Mouse (Mus musculus) liver, embryonic 13.5 days (tissue): ENCODE measurements at regions not wholly inside any gene's neighbourhood (a gene's known extent, or its start where the extent isn't known, plus 50 kb on each side); places are given as distances from the start of the nearest gene placed in this dataset.
"Not testable (repeated sequence)": the region's sequence is repeated elsewhere in the genome, so short reads cannot be mapped to it uniquely, and the experiment has no call there.

Experiments
- ATAC-seq: fragments of 200-750 bp; cut with Nextera tagmentation; 2 replicates; pipeline ENCODE4 v1.8.0; 2017; ENCODE audit warnings: low read depth, mild to moderate bottlenecking, moderate number of reproducible peaks, moderate library complexity
- DNase-seq: peaks from one replicate; pipeline ENCODE4 v3.0.0; 2022
- H3K27ac ChIP-seq: fragments of 300-500 bp; sonication (generic); 2 replicates; pipeline ENCODE4 v1.5.1; 2015; ENCODE audit warnings: moderate library complexity, mild to moderate bottlenecking, inconsistent platforms
- H3K27me3 ChIP-seq: fragments of 300-500 bp; sonication (generic); 2 replicates; pipeline ENCODE4 v1.6.1; 2015; ENCODE audit warnings: mild to moderate bottlenecking, inconsistent platforms
- H3K36me3 ChIP-seq: fragments of 300-500 bp; sonication (generic); 2 replicates; pipeline ENCODE4 v1.6.1; 2015; ENCODE audit warnings: mild to moderate bottlenecking, inconsistent platforms
- H3K4me1 ChIP-seq: fragments of 300-500 bp; sonication (generic); replicated peaks from 2 replicates; pipeline ENCODE4 v1.6.1; 2015; ENCODE audit warnings: inconsistent platforms
- H3K4me2 ChIP-seq: fragments of 300-500 bp; sonication (generic); 2 replicates; pipeline ENCODE4 v1.6.1; 2015; ENCODE audit warnings: inconsistent platforms, mild to moderate bottlenecking, moderate library complexity
- H3K4me3 ChIP-seq: fragments of 300-500 bp; sonication (generic); replicated peaks from 2 replicates; pipeline ENCODE4 v1.5.1; 2015; ENCODE audit warnings: mild to moderate bottlenecking, inconsistent platforms
- H3K9ac ChIP-seq: fragments of 300-500 bp; sonication (generic); 2 replicates; pipeline ENCODE4 v1.6.1; 2015; ENCODE audit warnings: mild to moderate bottlenecking, inconsistent platforms
- H3K9me3 ChIP-seq: fragments of 300-500 bp; sonication (generic); replicated peaks from 2 replicates; pipeline ENCODE4 v1.6.1; 2016; ENCODE audit warnings: inconsistent platforms
- WGBS: fragments of 180-500 bp; shearing (Covaris S2); methylation state at CpG from one replicate; pipeline ENCODE4 v1.1.7; 2015; ENCODE audit not compliant: insufficient replicate concordance; 5-methylcytosine and 5-hydroxymethylcytosine counted together

DNA sequence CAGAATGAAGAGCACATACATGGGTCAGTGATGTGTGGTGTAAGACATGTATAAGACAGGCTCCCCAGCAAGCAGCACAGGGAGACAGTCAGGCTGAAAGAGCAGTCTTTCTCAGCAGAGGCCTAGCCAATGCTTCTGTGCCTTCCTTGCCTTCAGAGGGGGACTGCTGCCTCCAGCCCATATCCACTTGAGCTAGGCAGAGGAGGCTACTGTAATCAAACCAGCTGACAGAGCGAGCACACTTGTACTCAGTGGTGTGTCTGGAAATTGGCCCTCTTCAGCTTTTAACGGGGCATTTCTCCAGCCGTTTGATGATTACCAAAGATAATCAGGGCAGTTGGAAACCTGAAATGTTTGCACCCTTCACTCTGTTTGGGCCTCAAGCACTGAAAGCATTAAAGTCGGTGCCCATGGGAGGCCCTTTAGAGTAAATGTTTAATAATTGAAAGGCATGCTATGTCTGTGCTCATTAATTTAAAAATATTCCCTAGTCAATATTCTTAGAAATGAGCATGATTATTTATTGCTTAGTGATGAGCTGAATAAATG is 326.0 kb upstream of the Gm6657 start:
- H3K9ac ChIP-seq: no peak overlapping the region
- H3K4me3 ChIP-seq: no peak overlapping the region
- no peak overlapping the region for H3K4me2 ChIP-seq
- no peaks in the 10 kb centered on the region for H3K9me3 ChIP-seq
- WGBS: 58% methylated on average over 4 of the region's 4 CpGs
- no peaks in the 10 kb centered on the region for H3K27me3 ChIP-seq
- ATAC-seq: no peak
- no peak for DNase-seq
- H3K4me1 ChIP-seq: no peaks in the 10 kb centered on the region
- H3K27ac ChIP-seq: no peak overlapping the region
- no peaks in the 10 kb centered on the region for H3K36me3 ChIP-seq

- ATAC-seq: no peak
- H3K4me3 ChIP-seq: no peak overlapping the region
- H3K9ac ChIP-seq: no peak overlapping the region
- H3K4me2 ChIP-seq: no peak overlapping the region
- no peaks in the 10 kb centered on the region for H3K9me3 ChIP-seq
- no peaks in the 10 kb centered on the region for H3K27me3 ChIP-seq
- no peaks in the 10 kb centered on the region for H3K36me3 ChIP-seq
- WGBS: 63% methylated on average over 3 of the region's 3 CpGs
- no peak for DNase-seq
- no peaks in the 10 kb centered on the region for H3K4me1 ChIP-seq
- H3K27ac ChIP-seq: no peak overlapping the region
These were observed 324.7 kb upstream of the Gm6657 start for GRCm38 (mm10) chr12:77869296-77869695.

DNA sequence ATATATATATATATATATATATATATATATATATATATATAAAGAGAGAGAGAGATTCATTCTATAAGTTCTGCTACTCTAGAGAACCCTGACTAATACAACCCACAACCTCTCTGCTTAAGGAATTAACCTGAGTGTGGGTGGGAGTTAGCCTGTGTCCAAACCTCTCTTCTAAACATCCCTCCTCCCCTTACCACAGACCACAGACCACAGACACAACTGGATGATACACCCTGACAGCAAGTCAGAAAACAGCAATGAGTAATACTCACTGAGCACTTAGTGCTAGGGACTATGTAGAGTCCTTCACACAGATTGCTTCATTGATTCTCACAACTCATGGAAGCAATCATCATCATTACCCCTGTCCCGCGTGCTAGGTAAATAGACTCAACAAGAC is 306.7 kb upstream of the Gm6657 start:
- no peak overlapping the region for H3K4me3 ChIP-seq
- H3K4me1 ChIP-seq: no peaks in the 10 kb centered on the region
- no peaks in the 10 kb centered on the region for H3K36me3 ChIP-seq
- DNase-seq (no peak), ATAC-seq (no peak)
- H3K9me3 ChIP-seq: no peaks in the 10 kb centered on the region
- no peaks in the 10 kb centered on the region for H3K27me3 ChIP-seq
- no peak overlapping the region for H3K9ac ChIP-seq
- WGBS: 86% methylated on average over 2 of the region's 2 CpGs
- no peak overlapping the region for H3K4me2 ChIP-seq
- no peak overlapping the region for H3K27ac ChIP-seq

GRCm38 (mm10) chr12:77891452-77891851 is 302.6 kb upstream of the Gm6657 start:
- H3K9ac ChIP-seq: no peak overlapping the region
- no peak for DNase-seq
- H3K27ac ChIP-seq: no peak overlapping the region
- no peaks in the 10 kb centered on the region for H3K9me3 ChIP-seq
- no peaks in the 10 kb centered on the region for H3K36me3 ChIP-seq
- H3K27me3 ChIP-seq: no peaks in the 10 kb centered on the region
- 66% methylated on average over 6 of the region's 6 CpGs for WGBS
- no peaks in the 10 kb centered on the region for H3K4me1 ChIP-seq
- ATAC-seq: no peak
- H3K4me2 ChIP-seq: no peak overlapping the region
- H3K4me3 ChIP-seq: no peak overlapping the region

DNA sequence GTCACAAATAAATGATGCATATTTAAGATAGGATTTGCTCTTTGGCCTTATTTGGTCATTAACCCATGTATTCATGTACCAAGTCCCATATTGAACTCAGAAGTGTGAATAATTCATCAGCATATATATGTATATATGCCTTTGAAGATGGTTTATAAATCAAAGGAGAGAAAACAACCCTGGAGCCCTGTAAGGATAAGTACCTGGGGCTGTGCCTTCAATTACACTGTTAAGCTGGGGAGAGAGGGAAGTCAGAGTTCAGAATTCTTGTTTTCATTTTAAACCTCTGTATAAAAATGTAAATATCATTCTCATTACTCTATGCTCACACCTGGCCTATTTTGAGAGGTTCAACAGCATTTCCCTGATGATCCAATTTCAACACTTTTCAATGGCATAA is 299.8 kb upstream of the Gm6657 start:
- H3K4me2 ChIP-seq: no peak overlapping the region
- H3K27ac ChIP-seq: no peak overlapping the region
- no peak overlapping the region for H3K4me3 ChIP-seq
- H3K36me3 ChIP-seq: no peaks in the 10 kb centered on the region
- H3K27me3 ChIP-seq: no peaks in the 10 kb centered on the region
- no peaks in the 10 kb centered on the region for H3K9me3 ChIP-seq
- no peak overlapping the region for H3K9ac ChIP-seq
- no peak for DNase-seq
- no peaks in the 10 kb centered on the region for H3K4me1 ChIP-seq
- no peak for ATAC-seq

GRCm38 (mm10) chr12:77895508-77895907 is 298.5 kb upstream of the Gm6657 start:
- Histone ChIP-seq H3K36me3 (no peaks in the 10 kb centered on the region), H3K4me2 (no peak overlapping the region), H3K9ac (no peak overlapping the region), H3K9me3 (no peaks in the 10 kb centered on the region), H3K27ac (no peak overlapping the region), H3K27me3 (no peaks in the 10 kb centered on the region), H3K4me3 (no peak overlapping the region), H3K4me1 (no peaks in the 10 kb centered on the region)
- ATAC-seq: no peak
- WGBS: 68% methylated on average over 2 of the region's 2 CpGs
- DNase-seq: no peak

DNA sequence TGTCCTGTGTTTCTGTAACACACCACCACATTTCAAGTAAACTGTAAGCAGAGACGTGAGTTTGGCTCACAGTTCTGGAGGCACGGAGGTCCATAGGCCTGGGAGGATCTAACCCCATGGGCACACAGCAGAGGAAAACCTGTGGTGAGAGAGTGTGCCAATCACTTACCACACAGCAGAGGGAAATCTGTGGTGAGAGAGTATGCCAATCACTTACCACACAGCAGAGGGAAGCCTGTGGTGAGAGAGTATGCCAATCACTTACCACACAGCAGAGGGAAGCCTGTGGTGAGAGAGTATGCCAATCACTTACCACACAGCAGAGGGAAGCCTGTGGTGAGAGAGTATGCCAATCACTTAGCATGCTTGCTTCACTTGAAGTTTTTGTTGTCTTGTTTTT is 295.1 kb upstream of the Gm6657 start:
- H3K4me2 ChIP-seq, H3K4me3 ChIP-seq, ATAC-seq, H3K9ac ChIP-seq, H3K36me3 ChIP-seq, H3K9me3 ChIP-seq, H3K4me1 ChIP-seq, DNase-seq, H3K27ac ChIP-seq, H3K27me3 ChIP-seq: not testable (repeated sequence)
- WGBS: 45% methylated on average over 2 of the region's 2 CpGs

- Histone ChIP-seq H3K4me2 (no peak overlapping the region), H3K9ac (no peak overlapping the region), H3K36me3 (no peaks in the 10 kb centered on the region), H3K9me3 (no peaks in the 10 kb centered on the region), H3K27ac (no peak overlapping the region), H3K27me3 (no peaks in the 10 kb centered on the region), H3K4me3 (no peak overlapping the region), H3K4me1 (no peaks in the 10 kb centered on the region)
- no peak for ATAC-seq
- DNase-seq: no peak
- WGBS: 86% methylated on average over 1 of the region's 1 CpGs
These were observed 292.8 kb upstream of the Gm6657 start for GRCm38 (mm10) chr12:77901254-77901653.

DNA sequence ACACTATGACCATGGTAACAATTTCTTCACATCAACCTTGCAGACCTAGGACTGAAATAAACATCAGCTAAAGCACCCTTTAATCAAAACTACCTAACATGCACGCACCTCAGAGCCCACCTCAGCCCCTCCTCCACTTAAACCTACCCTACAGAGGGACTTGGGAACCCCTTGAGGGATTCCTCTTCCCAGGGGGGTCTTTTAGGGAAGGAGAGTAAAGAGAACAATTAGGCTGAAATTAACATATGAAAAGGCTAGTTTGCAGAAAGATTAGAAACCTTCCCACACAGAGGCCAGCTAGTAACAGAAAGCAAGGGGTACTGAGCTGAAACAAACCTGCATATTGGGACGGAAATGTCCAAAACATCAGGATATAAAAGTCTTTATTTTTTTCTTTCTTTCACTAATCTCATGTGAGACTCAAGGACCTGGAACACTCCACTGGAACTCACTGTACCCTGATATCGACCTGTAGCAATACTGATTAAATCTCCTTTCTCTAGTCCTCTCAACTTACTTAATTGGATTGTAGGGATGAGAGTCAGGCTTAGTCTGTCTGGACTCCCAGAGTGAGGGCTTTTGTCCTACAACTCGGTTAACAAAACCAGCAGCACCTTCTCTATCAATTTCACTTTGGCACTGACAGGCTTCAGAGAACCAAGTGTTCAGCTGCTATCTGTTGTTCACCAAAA is 281.0 kb upstream of the Gm6657 start:
- Histone ChIP-seq H3K4me1 (no peaks in the 10 kb centered on the region), H3K4me2 (no peak overlapping the region), H3K4me3 (no peak overlapping the region), H3K27me3 (no peaks in the 10 kb centered on the region), H3K27ac (no peak overlapping the region), H3K9ac (no peak overlapping the region), H3K9me3 (no peaks in the 10 kb centered on the region), H3K36me3 (no peaks in the 10 kb centered on the region)
- 25% methylated on average over 4 of the region's 4 CpGs for WGBS
- DNase-seq (no peak), ATAC-seq (no peak)

- H3K9me3 ChIP-seq: no peaks in the 10 kb centered on the region
- no peaks in the 10 kb centered on the region for H3K4me1 ChIP-seq
- ATAC-seq: no peak
- H3K4me3 ChIP-seq: no peak overlapping the region
- H3K27ac ChIP-seq: no peak overlapping the region
- H3K36me3 ChIP-seq: no peaks in the 10 kb centered on the region
- DNase-seq: no peak
- WGBS: 61% methylated on average over 4 of the region's 4 CpGs
- no peak overlapping the region for H3K9ac ChIP-seq
- no peaks in the 10 kb centered on the region for H3K27me3 ChIP-seq
- H3K4me2 ChIP-seq: no peak overlapping the region
These were observed 265.3 kb upstream of the Gm6657 start for GRCm38 (mm10) chr12:77928729-77929128.

- H3K4me2 ChIP-seq: no peak overlapping the region
- no peaks in the 10 kb centered on the region for H3K4me1 ChIP-seq
- H3K27ac ChIP-seq: no peak overlapping the region
- no peaks in the 10 kb centered on the region for H3K9me3 ChIP-seq
- ATAC-seq (no peak), DNase-seq (no peak)
- no peaks in the 10 kb centered on the region for H3K36me3 ChIP-seq
- no peak overlapping the region for H3K9ac ChIP-seq
- WGBS: 20% methylated on average over 1 of the region's 1 CpGs
- H3K27me3 ChIP-seq: no peaks in the 10 kb centered on the region
- H3K4me3 ChIP-seq: no peak overlapping the region
These were observed 264.5 kb upstream of the Gm6657 start for GRCm38 (mm10) chr12:77929571-77929970.

- Histone ChIP-seq H3K27me3 (no peaks in the 10 kb centered on the region), H3K4me1 (no peaks in the 10 kb centered on the region), H3K9ac (no peak overlapping the region), H3K4me2 (no peak overlapping the region), H3K36me3 (no peaks in the 10 kb centered on the region), H3K27ac (no peak overlapping the region), H3K4me3 (no peak overlapping the region), H3K9me3 (no peaks in the 10 kb centered on the region)
- ATAC-seq (no peak), DNase-seq (no peak)
- WGBS: 68% methylated on average over 8 of the region's 8 CpGs
These were observed 250.1 kb upstream of the Gm6657 start for GRCm38 (mm10) chr12:77943960-77944359.
